Mouse (Mus musculus) megakaryocyte, embryonic 14.5 days (primary cell): ENCODE measurements around the gene St6gal1.

Experiments
- FLI1 ChIP-seq: IDR thresholded peaks from 2 replicates; pipeline ENCODE4 v1.6.1; 2012; ENCODE audit warnings: low read length, inconsistent platforms, mixed read lengths
- GATA1 ChIP-seq: IDR thresholded peaks from 3 replicates; pipeline ENCODE4 v1.6.1; 2012; ENCODE audit warnings: mixed read lengths, low read length, inconsistent platforms, borderline replicate concordance

GRCm38 (mm10) chr16:23254062-23254461 lies 29.5 kb downstream of the St6gal1 start:
- TF ChIP-seq GATA1, result no peak
- TF ChIP-seq FLI1, result no peak
